Mouse (Mus musculus) frontal cortex, postnatal 25 days (tissue): ENCODE measurements around the gene Fam107b.

Experiments
- DNase-seq, 2 experiments: peaks; one replicate each; pipeline ENCODE4 v3.0.0; 2022; ENCODE audit warnings: low spot score in 2 of 2

Gene Fam107b

DNA sequence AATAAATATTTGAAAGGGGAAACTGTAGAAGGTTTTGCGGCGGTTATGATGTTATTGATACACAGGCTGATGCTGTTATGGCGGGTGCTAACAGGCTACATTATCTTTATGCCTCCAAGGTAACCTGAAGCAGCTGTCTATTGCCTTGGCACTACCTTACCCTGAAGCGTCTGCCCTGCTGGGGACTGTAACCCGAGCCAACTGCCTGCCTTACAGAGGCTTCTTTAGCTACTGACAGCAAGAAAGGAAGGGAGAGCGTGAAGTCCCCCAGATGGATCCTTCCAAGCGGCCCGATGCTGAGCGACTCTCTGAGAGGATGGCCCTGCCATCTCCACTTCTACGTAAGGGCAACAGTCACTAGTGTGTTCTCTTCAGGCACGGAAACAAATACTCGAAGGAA, at the start of gene Fam107b:
Fam107b (plus strand) TSS at position 303 of the 400 bp plus-strand sequence.
- DNase-seq, result no peak

GRCm38 (mm10) chr2:3522558-3522957, 47.7 kb upstream of the Fam107b start:
- DNase-seq, result no peak

DNA sequence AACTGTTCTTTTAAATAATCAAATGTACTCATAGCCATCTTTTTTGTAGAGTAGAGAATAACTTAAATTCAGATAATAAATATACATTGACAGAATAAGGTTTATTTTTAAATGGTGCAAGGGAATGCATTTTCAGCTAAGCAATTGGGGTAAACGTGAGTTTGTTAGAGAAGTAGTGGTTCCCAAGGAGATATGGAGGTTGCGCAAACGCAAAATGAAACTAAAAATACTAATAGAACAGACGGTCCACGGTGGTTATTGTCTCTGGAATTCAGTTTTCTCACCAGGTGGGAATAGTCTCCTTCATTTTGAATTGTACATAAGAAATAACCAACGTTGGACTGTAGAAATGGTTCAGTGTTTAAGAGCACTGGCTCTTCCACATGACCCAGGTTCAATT, 44.0 kb upstream of the Fam107b start:
- DNase-seq, result no peak

DNA sequence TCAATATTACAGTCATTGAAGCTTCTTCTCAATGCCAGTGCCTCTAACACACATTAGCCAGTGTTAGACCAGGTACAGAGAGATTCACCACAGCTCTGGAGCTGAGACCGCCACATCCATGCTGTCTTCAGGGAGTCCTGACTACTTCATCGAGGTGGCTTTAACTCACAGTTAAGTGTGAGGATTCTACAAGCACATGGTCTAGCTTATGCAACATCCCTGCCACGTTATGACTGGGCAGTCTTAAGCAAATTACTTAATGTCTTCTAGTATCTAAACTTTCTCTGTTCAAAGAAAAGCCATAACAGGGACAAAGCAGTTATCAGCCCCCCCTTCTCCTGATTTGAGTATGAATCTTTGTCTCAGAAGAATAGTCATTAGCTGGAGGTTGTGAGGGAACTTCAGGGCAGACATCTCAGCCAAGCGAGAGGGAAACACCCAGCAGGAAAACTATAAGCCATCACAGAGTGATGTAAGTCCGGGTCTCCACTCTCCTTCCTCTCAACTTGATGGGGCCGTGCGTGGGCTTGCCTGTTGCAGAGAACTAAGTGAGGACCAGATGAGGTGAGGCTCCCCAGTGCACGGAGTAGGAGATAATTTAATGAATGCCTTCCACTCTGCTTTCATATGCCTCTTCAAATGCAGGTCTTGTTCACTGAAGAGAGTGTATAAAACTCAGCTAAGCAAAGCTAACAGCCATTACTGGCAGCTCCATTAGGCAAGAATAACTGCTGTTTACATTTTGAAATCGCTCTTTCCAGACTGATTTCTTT, 28.8 kb upstream of the Fam107b start:
- DNase-seq, result no peak

DNA sequence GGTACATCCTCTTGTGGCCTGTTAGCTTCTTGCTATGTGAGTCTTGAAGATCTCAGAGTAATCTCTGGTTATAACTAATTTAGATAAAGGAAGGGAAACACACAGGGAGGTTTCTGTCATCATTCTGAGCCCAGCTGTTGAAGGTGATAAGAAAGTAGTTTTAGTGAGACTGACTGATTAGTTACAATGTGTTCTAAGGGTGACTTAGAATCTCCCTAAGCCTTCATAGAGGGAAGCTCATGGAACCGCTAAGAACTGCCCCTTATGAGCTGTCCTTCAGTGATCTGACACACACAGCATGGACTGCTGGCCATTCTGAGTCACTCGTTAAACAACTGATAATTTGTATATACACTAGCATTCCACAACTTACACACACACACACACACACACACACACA, 24.2 kb upstream of the Fam107b start:
- DNase-seq, result no peak

- DNase-seq, result peak; percentile 20 to 22
These were observed 23.7 kb upstream of the Fam107b start for GRCm38 (mm10) chr2:3546588-3546987.

DNA sequence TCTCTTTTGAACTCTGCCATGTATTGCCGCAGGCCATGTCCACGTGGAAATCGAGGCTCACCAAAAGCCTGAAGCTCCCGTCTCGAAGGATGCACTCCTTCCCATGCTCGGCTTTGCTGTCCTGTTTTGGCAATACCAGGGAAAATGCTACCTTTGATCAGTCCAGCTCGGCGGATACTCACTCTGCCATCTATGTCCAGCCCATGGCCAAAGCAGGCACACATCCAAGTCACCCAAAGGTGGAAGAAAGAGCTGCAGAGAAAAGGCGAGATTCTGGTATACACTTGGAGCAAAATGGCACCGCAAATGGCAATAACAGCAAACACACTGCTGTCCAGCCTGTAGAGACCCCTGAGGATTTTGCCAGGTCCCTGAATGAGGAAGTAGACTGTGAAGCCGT, 318 bp downstream of the Fam107b start:
- no peak for DNase-seq

DNA sequence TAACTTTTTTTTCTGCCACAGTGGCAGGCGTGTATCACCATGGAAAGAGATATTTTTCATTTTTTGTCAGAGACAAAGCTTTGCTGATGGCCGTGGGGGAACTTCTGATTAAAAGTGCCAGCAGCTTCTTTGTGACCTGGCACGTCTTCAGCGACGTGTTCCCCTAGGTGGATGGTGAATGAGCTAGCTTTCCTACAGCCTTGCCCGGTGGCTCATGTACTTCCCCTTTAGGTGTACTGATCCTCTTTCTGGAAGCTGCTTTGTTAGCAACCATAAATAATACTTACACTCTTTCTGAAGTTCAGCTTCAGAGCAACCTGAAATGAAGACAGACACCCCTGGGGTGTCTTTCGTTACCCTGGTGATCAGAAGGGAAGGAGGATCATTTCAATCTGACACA, 3.6 kb downstream of the Fam107b start:
- DNase-seq, result no peak

GRCm38 (mm10) chr2:3575140-3575539, 4.9 kb downstream of the Fam107b start:
- DNase-seq, result no peak

- no peak for DNase-seq
These were observed 6.1 kb downstream of the Fam107b start for GRCm38 (mm10) chr2:3576346-3576745.

DNA sequence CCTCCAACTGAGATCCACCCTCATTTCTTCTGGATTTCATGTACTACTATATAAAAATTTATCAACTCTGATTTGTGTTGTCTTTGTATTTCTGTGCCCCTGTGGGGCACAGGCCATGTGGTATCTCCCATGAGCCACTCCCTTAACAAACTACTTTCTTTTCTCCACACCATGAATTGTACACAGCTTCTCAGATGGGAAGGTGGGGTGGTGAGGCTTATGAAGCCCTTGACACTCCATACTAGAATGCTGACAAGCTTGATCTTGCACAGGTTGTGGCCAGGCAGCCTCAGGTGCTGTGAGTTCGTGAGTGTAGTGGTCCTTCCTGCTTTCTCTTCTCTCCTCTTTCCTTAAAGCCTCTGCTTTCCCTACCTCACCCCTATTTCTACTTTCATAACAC, 6.9 kb downstream of the Fam107b start:
- DNase-seq, result no peak

DNA sequence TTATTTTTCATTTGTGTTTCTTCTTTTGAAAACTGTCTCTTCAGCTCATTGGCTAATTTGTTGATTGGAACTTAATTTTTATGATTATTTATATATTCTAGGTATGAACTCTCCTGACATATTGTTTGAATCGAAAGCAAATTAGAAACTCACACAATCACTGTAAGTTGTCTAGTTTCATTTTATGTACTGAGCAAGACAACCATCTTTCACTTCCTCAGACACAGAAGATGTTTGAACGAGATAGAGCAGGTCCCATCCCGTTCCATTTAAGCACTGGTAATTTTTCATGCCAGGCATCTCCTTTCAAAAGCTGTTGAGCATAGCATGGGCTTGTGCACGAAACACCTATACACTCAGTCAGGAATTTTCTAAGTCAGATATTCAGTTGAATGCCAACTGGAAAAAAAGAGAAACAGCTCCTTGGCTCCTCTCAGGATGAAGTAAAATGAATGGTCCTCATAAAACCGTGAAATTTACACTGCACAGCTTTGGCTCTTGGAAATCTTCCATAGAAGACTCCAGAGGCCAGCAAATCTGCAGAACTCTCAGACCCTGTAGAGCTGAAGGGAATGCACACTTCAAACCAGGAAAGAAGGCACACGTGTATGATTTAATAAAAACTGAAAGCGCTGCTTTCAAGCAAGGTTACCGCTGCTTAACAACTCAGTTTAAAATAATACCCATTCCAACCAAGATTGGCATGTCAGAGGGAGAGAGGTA, 8.1 kb downstream of the Fam107b start:
- no peak for DNase-seq

GRCm38 (mm10) chr2:3579316-3579902, 9.1 kb downstream of the Fam107b start:
- DNase-seq, result no peak

GRCm38 (mm10) chr2:3582830-3583229, 12.5 kb downstream of the Fam107b start:
- no peak for DNase-seq

- no peak for DNase-seq
These were observed 15.0 kb downstream of the Fam107b start for GRCm38 (mm10) chr2:3585231-3585783.

DNA sequence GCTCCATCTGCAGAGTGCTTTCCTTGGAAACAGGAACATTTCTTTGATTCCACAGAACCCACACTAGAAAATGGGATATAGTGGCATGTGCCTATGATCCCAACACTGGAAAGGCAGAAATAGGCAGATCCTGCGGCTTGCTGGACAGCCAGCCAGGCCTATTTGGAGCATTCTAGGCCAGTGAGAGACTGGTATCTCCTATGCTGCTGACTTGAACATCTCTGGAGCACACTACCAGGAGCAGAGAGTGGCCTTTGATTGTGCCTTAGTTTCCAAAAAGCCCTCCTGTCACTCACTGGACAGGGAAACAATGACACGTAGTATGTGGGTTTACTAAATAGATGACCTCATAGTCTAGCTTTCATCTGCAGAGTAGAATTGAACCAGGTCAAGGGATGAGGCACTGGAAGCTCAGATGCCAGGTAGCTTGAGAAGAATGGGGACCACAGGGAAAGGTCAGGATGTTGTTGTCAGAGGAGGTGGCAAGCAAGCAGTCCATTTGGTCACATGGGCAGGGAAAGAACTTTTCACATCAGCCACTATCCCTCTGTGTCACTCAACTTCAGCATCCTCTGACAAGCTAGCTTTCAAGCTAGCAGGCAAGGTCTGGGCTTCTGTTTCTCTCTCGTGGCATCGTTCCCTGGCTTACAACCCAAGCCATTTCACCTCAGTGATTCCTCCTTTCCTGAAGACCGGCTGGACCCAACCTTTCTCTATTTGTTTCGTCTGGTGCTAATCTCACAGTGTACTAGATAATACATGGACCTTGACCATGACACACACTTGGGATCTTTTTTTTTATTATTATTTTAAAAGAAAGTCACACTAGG, 20.0 kb downstream of the Fam107b start:
- DNase-seq, result no peak

- no peak for DNase-seq
These were observed 20.6 kb downstream of the Fam107b start for GRCm38 (mm10) chr2:3590916-3591197.

GRCm38 (mm10) chr2:3594663-3595318, 24.5 kb downstream of the Fam107b start:
- no peak for DNase-seq

- no peak for DNase-seq
These were observed 30.1 kb downstream of the Fam107b start for GRCm38 (mm10) chr2:3600421-3600820.

DNA sequence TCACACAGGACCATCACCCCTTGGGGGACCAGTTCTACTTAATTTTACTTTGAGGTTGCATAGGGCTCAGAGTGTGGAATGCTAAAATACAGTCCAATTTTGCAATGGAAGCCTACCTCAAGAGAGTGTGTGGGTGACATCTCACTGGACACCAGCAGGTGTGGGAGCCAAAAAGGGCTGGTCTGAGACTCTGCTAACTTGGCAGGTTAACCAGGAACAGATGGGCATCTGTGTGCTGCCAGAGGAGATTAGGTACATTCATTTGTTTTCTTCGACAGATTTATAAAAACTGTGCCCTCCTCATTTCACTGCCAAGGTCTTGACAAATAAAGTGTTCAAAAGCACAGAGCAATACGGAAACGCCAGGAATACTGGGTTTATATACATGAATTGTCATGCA, 32.3 kb downstream of the Fam107b start:
- DNase-seq, result no peak

GRCm38 (mm10) chr2:3603181-3603580, 32.9 kb downstream of the Fam107b start:
- DNase-seq, result no peak
